Mouse (Mus musculus): ENCODE results near the gene Spin1.
A peak's percentile ranks its signal among the peaks of the same experiment; 100 is the strongest.
"Not testable (repeated sequence)": the region's sequence is repeated elsewhere in the genome, so short reads cannot be mapped to it uniquely, and the experiment has no call there.

Spin1 gene

GRCm38 (mm10) chr13:51094323-51095195 lies 6.1 kb upstream of the Spin1 start:
- DNase-seq (ENCODE audit: low spot score), result no peak

- no peak for DNase-seq (ENCODE audit: low spot score)
Measured at GRCm38 (mm10) chr13:51095196-51095715, 5.4 kb upstream of the Spin1 start.

DNA sequence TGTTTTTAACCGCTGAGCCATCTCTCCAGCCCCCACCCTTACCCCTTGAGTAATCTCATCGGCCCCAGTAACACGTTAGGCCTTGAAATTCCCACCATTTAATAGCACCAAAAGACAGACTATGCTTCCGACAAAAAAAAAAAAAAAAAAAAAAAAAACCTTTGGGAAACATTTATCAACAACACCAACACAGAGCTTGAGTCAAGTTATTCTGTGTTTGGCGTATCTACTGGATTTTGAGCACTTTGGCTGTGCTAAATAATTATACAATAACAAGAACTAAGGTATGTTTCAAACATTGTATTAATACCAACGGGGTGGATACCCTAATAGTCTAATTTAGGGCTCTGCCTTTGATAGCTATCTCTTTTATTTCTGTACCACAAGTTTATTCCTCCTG lies 4.0 kb upstream of the Spin1 start:
- no peak for DNase-seq (ENCODE audit: low spot score)

- peak; percentile 24 for DNase-seq (ENCODE audit: low spot score)
Measured at GRCm38 (mm10) chr13:51099560-51100232, 984 bp upstream of the Spin1 start.

- DNase-seq (ENCODE audit: low spot score), result peak; percentile 52
Measured at GRCm38 (mm10) chr13:51101016-51101776, 516 bp downstream of the Spin1 start.

DNA sequence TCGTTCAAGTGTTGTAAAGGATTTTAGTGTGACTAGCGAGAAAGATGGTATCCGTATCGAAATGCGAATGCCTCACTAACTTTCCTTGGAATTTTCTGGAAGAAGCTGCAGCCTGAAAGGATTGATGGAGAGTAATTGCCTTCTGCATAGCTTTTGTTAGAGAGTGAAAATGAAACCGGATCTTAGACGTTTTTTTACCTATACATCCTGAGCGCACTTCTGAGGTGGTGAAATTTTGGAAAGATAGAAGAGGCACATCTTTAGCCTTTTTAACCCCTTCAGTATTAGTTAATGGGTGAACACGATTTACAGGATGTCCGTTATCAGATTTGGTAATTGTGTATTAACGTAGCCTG lies 1.1 kb downstream of the Spin1 start:
- DNase-seq (ENCODE audit: low spot score), result no peak

DNA sequence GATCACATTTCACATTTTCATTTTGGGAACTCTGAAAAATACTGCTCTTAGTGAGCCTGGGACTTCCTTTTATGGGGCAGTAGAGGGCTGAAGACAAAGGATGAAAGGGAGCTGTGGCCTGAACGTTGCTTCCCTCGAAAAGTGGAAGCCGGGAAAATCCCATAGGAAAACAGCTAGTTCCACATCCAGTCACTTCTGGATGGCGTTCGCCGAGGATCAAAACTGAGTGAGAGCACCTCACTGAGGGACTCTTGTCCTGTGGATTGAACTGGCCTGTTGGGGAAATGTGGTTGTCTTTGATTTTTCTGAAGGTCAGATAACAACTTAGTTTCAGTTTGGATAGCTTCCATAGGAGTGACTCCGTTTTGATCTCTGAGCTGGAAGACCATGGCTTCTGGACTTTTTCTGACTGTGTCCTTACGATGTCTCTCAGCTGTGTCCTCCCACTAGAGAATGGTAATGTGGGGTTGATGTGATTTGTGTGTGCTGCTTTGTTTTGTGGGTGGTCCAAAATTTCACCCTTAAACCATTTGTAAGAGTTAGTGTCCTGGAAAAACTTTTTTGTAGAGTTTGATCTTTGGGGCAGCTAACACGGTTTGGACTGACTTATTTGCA lies 2.5 kb downstream of the Spin1 start:
- no peak for DNase-seq (ENCODE audit: low spot score)

- no peak for DNase-seq (ENCODE audit: low spot score)
Measured at GRCm38 (mm10) chr13:51103861-51104650, 3.4 kb downstream of the Spin1 start.

DNA sequence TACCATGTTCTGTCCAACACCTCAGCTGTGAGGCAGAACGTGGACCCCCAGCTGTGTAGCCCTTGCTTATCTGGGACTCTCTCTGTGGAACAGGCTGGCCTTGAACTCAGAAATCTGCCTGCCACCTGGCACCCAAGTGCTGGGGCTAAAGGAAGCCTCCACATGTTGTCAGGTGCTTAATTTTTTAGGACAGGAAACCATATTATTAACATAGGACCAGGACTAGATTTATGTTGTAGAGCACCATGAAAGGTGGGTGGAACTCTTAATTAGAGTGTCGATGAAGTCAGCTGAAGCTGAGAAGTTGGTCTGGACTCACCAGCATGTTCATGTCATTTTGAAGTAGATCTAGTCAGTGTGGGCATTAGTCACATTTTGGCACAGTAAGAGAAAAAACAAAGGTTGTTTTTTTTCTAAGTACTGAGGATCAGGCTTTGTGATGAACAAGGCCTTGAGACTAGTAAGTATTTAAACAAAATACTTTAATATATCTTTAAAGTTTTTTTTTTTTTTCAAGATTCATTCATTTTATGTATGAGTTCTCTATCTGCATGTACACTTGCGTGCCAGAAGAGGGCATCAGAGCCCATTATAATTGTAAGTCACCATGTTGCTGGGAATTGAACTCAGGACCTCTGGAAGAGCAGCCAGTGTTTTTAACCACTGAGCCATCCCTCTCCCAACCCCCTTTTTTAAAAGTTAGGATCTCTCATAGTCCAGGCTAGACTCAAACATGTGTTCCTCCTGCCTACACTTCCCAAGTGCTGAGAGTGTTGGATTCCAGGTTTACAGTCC lies 5.4 kb downstream of the Spin1 start:
- no peak for DNase-seq (ENCODE audit: low spot score)

- DNase-seq (ENCODE audit: low spot score), result no peak
Measured at GRCm38 (mm10) chr13:51106816-51107215, 6.1 kb downstream of the Spin1 start.

- no peak for DNase-seq (ENCODE audit: low spot score)
Measured at GRCm38 (mm10) chr13:51109517-51109916, 8.8 kb downstream of the Spin1 start.

- DNase-seq (ENCODE audit: low spot score), result not testable (repeated sequence)
Measured at GRCm38 (mm10) chr13:51114398-51114797, 13.7 kb downstream of the Spin1 start.

GRCm38 (mm10) chr13:51115762-51116161 lies 15.1 kb downstream of the Spin1 start:
- no peak for DNase-seq (ENCODE audit: low spot score)

DNA sequence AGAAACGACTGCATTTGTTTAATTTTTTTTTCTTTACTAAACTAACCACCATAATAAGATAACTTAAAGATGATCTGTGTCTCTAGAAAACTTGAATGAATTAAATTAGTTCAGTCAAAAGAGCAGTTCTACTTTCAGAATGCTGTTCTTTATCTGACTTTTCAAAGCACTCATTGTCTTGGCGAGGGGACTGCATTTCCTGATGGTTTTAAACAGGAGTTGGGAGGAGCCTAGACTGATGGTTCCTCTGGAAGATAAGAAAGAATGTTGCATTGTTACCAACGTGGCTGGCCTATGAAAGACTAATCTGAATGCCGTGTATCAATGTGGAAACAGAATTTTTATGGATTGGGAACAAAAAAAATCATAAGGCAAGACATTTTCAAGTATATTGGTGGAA lies 20.1 kb downstream of the Spin1 start:
- no peak for DNase-seq (ENCODE audit: low spot score)

DNA sequence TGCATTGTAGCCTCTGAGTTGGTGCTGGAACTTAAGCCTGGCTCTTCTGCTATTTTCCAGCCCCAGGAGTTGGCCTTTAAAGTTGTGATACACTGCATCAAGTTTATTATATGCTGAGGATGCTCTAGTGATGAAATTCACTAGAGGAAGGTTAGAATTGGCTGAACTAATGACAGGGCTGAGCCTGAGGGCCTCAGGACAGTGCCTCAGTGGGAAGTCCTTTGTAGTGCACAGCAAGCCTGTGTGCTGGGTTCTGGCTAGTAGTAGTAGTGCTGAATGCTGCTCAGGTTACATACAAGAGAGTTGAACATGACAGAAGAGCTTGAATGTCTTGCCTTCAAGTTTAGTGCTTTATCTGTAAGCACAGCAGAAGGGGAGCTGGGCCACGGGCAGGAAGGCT lies 21.3 kb downstream of the Spin1 start:
- no peak for DNase-seq (ENCODE audit: low spot score)

DNA sequence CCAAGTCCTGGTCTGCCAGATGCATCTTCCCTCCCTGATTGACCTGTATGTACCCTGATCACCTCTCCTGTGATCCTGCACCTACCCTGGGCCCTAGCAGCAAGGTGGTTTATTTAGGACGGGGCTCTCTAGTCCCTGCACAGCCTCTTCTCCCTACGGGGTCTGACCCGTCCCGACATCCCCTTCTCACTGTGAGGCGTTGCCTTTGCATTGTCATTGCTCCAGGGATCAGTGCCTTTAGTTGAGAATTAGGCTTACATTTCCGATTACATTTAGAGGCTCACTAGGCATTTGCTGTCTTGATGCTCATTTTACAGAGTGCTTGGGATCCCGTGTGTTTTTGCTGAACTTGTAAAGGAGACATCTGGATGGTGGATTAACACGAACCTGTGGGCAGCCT lies 22.1 kb downstream of the Spin1 start:
- DNase-seq (ENCODE audit: low spot score), result no peak

DNA sequence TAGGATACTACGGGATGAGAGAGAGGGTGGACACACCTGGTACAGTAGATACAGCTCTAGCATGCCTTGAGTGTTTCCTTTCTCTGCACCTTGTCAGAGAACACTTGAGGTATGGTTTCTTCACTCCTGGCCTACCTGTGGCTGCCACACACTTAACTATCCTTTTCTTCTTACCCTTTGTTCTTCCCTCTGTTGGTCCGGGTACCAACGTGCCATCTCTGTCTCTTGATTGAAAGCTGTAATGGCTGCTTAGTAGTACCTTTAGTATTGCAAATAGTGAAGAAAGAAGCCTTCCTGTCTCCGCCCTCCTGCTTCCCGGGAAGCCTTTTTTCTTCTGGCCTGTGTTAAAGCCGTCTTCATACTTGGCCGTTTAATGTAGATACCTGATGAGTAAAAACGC lies 24.7 kb downstream of the Spin1 start:
- DNase-seq (ENCODE audit: low spot score), result no peak

GRCm38 (mm10) chr13:51127906-51128305 lies 27.2 kb downstream of the Spin1 start:
- no peak for DNase-seq (ENCODE audit: low spot score)

DNA sequence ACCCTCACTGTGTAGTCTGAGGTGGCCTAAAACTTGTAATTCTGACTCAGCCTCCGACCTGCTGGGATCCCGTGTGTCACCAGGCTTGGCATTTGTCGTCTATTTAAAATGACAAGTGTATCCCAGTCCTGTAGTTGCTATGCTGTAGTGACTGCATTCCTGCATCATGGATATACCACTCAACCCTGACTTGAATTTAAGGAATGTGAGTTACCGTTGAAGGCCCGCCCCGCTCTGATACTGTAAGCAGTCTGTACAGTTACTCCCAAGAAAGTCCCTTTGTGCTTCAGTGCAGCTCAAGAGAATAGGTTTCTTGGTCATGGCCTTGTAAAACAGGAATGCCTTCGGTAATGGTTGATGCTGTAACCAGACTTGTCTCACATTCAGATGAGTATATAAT lies 27.7 kb downstream of the Spin1 start:
- no peak for DNase-seq (ENCODE audit: low spot score)

- DNase-seq (ENCODE audit: low spot score), result no peak
Measured at GRCm38 (mm10) chr13:51131179-51131578, 30.5 kb downstream of the Spin1 start.

- DNase-seq (ENCODE audit: low spot score), result no peak
Measured at GRCm38 (mm10) chr13:51136315-51136714, 35.6 kb downstream of the Spin1 start.
